Mouse (Mus musculus) heart, postnatal 0 days (tissue): ENCODE data around the gene Cdk19.

ENCODE experiments used
- CTCF ChIP-seq: IDR thresholded peaks from 2 replicates; pipeline ENCODE4 v1.5.1; 2016; ENCODE audit warnings: antibody characterized with exemption, control low read depth, low read depth
- EP300 ChIP-seq: IDR thresholded peaks from 2 replicates; pipeline ENCODE4 v1.6.1; 2016; ENCODE audit warnings: antibody characterized with exemption, low read depth

DNA sequence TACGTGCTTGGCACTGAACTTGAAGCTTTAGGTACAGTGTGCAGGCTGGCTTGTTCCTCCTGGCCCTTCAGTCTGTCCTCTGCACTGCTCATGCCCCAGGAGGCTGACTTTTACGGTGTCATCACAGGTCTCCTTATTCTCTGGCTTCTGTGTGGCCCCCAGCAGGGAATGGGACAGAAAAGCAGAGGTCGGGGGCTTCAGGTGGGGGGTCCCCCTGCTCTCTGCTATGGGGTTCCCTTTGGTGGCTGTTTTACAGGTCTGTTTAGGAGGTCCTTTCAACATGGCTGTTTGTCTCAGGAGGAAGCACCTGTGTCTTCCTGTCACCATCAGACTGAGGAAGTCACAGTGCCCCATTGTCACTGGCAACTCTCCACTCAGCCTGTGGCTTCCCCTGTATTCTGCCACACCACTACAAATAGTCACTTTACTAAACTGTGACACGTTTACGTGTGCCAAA lies 175.9 kb downstream of the Cdk19 start:
- TF ChIP-seq CTCF (no peak), EP300 (no peak)
